Mouse (Mus musculus): ENCODE measurements around the gene Hist1h1t. TPM values are rescaled to one million over a fixed set of nuclear protein-coding genes. Genes with fewer than 3 reads are reported as not detected.

Hist1h1t gene
- polyA plus RNA-seq, 1 experiment: not detected

GRCm38 (mm10) chr13:23743963-23744362 is 48.3 kb downstream of the Hist1h1t start:
- TF ChIP-seq GATA1 (IDR thresholded peaks at IDR 0.05; ENCODE audit: low read length): no peak

DNA sequence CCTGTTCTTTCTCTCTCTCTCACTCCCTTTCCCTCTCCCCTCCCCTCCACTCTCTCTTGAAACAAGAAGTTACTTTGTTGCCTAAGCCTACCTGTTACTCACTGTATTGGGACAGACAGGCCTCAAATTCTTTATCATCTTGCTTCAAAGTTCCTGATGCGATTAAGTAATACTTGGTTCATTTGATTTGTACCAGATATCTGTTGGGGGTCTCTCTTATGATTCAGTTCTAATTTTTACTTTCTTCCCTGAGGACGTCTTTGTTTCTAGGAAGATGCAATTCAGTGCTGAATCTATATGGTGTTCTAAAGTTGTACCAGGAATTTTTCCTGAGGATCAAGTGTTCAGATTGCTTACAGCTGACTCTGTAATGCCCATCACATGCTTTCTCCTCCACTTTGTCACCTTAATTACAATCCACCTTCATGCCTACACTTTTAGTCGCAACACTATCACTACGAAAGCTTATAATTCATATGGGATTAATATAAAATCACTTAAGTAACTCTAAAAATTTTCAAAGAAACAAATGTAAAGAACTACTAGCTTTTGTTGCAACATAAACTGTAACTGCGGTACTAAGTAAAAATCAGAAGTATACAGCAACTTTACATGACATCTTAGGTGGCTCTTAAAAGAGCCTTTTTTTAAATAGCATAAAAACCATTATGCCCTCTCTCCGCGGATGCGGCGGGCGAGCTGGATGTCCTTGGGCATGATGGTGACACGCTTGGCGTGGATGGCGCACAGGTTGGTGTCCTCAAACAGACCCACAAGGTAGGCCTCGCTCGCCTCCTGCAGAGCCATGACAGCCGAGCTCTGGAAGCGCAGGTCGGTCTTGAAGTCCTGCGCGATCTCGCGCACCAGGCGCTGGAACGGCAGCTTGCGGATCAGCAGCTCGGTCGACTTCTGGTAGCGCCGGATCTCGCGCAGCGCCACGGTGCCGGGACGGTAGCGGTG is 49.1 kb downstream of the Hist1h1t start:
- TF ChIP-seq GATA1 (IDR thresholded peaks at IDR 0.05; ENCODE audit: low read length): no peak

GRCm38 (mm10) chr13:23745381-23746161 is 50.0 kb downstream of the Hist1h1t start, which contains the start of gene Hist1h3c:
TSS of gene Hist1h3c (minus strand) at chr13:23745602.
- no peak for TF ChIP-seq GATA1 (IDR thresholded peaks at IDR 0.05; ENCODE audit: low read length)

Other genes with a start within 250 kb of the Hist1h1t start
- 2.4 and 4.2 TPM in 2 replicates for gene Btn1a1, start 229.9 kb upstream of the Hist1h1t start, polyA plus RNA-seq (2012)
- not detected in 2 replicates for gene Btn2a2, start 207.0 kb upstream of the Hist1h1t start, polyA plus RNA-seq (2012)
- 18.1 and 20.2 TPM in 2 replicates for gene Hist1h4h, start 164.8 kb upstream of the Hist1h1t start, polyA plus RNA-seq (2012)
- gene Hist1h2af, start 161.9 kb upstream of the Hist1h1t start, polyA plus RNA-seq (2012): 2,691 and 3,312 TPM in 2 replicates
- 17.3 and 23.2 TPM in 2 replicates for gene Hist1h3g, start 160.4 kb upstream of the Hist1h1t start, polyA plus RNA-seq (2012)
- 1.7 and 2.5 TPM in 2 replicates for gene Hist1h2bh, start 152.4 kb upstream of the Hist1h1t start, polyA plus RNA-seq (2012)
- gene Hist1h3f, start 151.8 kb upstream of the Hist1h1t start, polyA plus RNA-seq (2012): 5.7 and 6.3 TPM in 2 replicates
- gene Hist1h4f, start 144.2 kb upstream of the Hist1h1t start, polyA plus RNA-seq (2012): 18.7 and 20.6 TPM in 2 replicates
- gene Hist1h1d, start 142.6 kb upstream of the Hist1h1t start, polyA plus RNA-seq (2012): 0.81 and 0.89 TPM in 2 replicates
- 11.7 and 13.1 TPM in 2 replicates for gene Hist1h3e, start 133.4 kb upstream of the Hist1h1t start, polyA plus RNA-seq (2012)
- gene Hist1h2ae, start 124.6 kb upstream of the Hist1h1t start, polyA plus RNA-seq (2012): 18.2 and 26.0 TPM in 2 replicates
- gene Hist1h2bg, start 124.4 kb upstream of the Hist1h1t start, polyA plus RNA-seq (2012): 21.9 and 32.9 TPM in 2 replicates
- gene Hist1h2bf, start 121.6 kb upstream of the Hist1h1t start, polyA plus RNA-seq (2012): 8.5 and 12.9 TPM in 2 replicates
- gene Hist1h2ad, start 121.4 kb upstream of the Hist1h1t start, polyA plus RNA-seq (2012): 1.8 and 6.5 TPM in 2 replicates
- 3.8 and 4.0 TPM in 2 replicates for gene Hist1h3d, start 120.1 kb upstream of the Hist1h1t start, polyA plus RNA-seq (2012)
- 22.9 and 29.6 TPM in 2 replicates for gene Hist1h4d, start 114.2 kb upstream of the Hist1h1t start, polyA plus RNA-seq (2012)
- gene Hist1h2be, start 74.7 kb upstream of the Hist1h1t start, polyA plus RNA-seq (2012): 0.92 and 1.2 TPM in 2 replicates
- 5.9 and 7.2 TPM in 2 replicates for gene Hist1h1e, start 73.3 kb upstream of the Hist1h1t start, polyA plus RNA-seq (2012)
- gene Hist1h2ac, start 11.9 kb upstream of the Hist1h1t start, polyA plus RNA-seq (2012): 1.0 and 2.0 TPM in 2 replicates
- gene Hist1h2bc, start 11.6 kb upstream of the Hist1h1t start, polyA plus RNA-seq (2012): 16.7 and 25.9 TPM in 2 replicates
- 4.1 and 4.5 TPM in 2 replicates for gene Hist1h4c, start 2.6 kb downstream of the Hist1h1t start, polyA plus RNA-seq (2012)
- gene Hfe, start 15.0 kb downstream of the Hist1h1t start, polyA plus RNA-seq (2012): not detected in 2 replicates
- gene Hist1h1c, start 43.0 kb downstream of the Hist1h1t start, polyA plus RNA-seq (2012): 32.4 and 36.9 TPM in 2 replicates
- gene Hist1h3c, start 49.8 kb downstream of the Hist1h1t start, polyA plus RNA-seq (2012): 12.2 and 13.4 TPM in 2 replicates
- 6.6 and 10.7 TPM in 2 replicates for gene Hist1h2bb, start 50.9 kb downstream of the Hist1h1t start, polyA plus RNA-seq (2012)
- 30.3 and 45.7 TPM in 2 replicates for gene Hist1h2ab, start 55.3 kb downstream of the Hist1h1t start, polyA plus RNA-seq (2012)
- 11.4 and 12.4 TPM in 2 replicates for gene Hist1h3b, start 56.5 kb downstream of the Hist1h1t start, polyA plus RNA-seq (2012)
- gene Hist1h4b, start 61.2 kb downstream of the Hist1h1t start, polyA plus RNA-seq (2012): 9.0 and 10.6 TPM in 2 replicates
- gene Hist1h4a, start 65.4 kb downstream of the Hist1h1t start, polyA plus RNA-seq (2012): 31.9 and 40.7 TPM in 2 replicates
- gene Hist1h3a, start 66.6 kb downstream of the Hist1h1t start, polyA plus RNA-seq (2012): 3.9 and 6.7 TPM in 2 replicates
- gene Hist1h1a, start 67.9 kb downstream of the Hist1h1t start, polyA plus RNA-seq (2012): 0.33 and 1.8 TPM in 2 replicates
- gene Trim38, start 74.1 kb downstream of the Hist1h1t start, polyA plus RNA-seq (2012): not detected in 2 replicates
- gene Slc17a2, start 111.2 kb downstream of the Hist1h1t start, polyA plus RNA-seq (2012): not detected in 2 replicates
- not detected in 2 replicates for gene Slc17a3, start 143.6 kb downstream of the Hist1h1t start, polyA plus RNA-seq (2012)
- not detected in 2 replicates for gene Slc17a1, start 171.9 kb downstream of the Hist1h1t start, polyA plus RNA-seq (2012)
- gene Slc17a4, start 219.2 kb downstream of the Hist1h1t start, polyA plus RNA-seq (2012): not detected in 2 replicates
- gene Hist1h2ba, start 238.3 kb downstream of the Hist1h1t start, polyA plus RNA-seq (2012): not detected in 2 replicates
- gene Hist1h2aa, start 238.6 kb downstream of the Hist1h1t start, polyA plus RNA-seq (2012): not detected in 2 replicates